Mouse (Mus musculus): ENCODE data around the gene Unc93b1.
A peak's percentile ranks its signal among the peaks of the same experiment; 100 is the strongest.

Gene Unc93b1

GRCm38 (mm10) chr19:3913692-3914091, 21.3 kb upstream of the Unc93b1 start:
- no peak for DNase-seq (ENCODE audit: low spot score in 2 of 2)

DNA sequence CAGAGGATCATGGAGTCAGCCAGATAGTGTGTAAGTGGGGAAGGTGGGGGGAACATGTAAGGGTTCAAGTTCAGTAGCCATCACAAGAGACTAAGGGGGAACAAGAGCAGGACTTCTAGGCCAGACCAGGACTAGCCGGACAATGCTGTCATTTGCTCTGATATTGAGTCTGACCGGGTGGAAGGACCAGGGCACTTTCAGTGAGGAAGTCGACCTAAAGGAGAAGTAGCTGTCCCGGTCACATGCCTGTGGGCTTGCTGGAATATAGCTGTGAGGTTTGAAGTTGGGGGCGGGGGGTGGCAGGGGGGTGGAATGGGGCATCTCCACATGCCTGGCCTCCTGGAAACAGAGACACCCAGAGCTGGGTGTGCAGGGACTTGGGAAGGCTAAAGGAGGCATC, 20.5 kb upstream of the Unc93b1 start:
- no peak for DNase-seq (ENCODE audit: low spot score in 2 of 2)

DNA sequence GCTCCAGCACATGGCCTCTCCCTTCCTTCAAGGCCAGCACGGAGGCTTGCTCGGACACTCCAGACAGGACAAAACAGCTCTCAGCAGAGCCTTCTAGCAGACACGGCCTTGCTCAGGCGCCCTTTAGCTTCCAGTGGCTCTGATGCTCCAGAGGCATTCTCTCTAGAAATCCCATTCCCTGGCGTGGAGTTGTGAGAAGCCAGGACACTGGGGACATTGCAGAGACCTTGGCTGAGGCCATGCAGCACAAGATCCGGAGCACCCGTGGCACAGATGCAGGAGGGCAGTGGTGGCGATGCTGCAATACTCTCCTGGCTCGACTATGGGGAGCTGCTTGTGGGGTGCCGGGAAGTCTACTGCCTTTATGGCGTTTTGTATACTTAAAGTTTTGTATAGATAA, 18.3 kb upstream of the Unc93b1 start:
- no peak for DNase-seq (ENCODE audit: low spot score in 2 of 2)

GRCm38 (mm10) chr19:3919928-3920327, 15.1 kb upstream of the Unc93b1 start:
- no peak for DNase-seq (ENCODE audit: low spot score in 2 of 2)

- no peak for DNase-seq (ENCODE audit: low spot score in 2 of 2)
Observed at GRCm38 (mm10) chr19:3922661-3923371, 12.2 kb upstream of the Unc93b1 start.

- DNase-seq (ENCODE audit: low spot score in 2 of 2), result no peak
Observed at GRCm38 (mm10) chr19:3923586-3923985, 11.4 kb upstream of the Unc93b1 start.

DNA sequence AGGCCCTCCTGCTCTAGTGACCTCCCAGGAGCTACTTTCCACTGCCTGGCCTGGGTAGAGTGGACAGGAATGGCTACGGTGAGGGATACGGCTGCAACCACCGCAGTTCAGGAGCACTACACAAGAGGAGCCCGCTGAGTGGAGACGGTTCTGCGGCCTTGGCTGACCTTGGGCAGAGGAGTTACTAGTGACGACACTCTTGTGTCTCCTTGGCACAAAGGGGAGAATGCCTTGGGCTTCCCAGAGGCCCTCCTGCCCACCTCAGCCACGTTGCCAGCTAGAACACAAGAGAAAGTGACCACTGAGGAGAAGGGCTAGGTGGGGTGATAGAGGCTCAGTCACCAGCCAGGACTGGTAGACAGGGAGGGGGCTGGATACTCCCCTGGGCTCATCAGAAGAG, 10.8 kb upstream of the Unc93b1 start:
- DNase-seq (ENCODE audit: low spot score in 2 of 2), result no peak

- DNase-seq (ENCODE audit: low spot score in 2 of 2), result no peak
Observed at GRCm38 (mm10) chr19:3924868-3925267, 10.1 kb upstream of the Unc93b1 start.

GRCm38 (mm10) chr19:3925859-3926258, 9.1 kb upstream of the Unc93b1 start:
- no peak for DNase-seq (ENCODE audit: low spot score in 2 of 2)

DNA sequence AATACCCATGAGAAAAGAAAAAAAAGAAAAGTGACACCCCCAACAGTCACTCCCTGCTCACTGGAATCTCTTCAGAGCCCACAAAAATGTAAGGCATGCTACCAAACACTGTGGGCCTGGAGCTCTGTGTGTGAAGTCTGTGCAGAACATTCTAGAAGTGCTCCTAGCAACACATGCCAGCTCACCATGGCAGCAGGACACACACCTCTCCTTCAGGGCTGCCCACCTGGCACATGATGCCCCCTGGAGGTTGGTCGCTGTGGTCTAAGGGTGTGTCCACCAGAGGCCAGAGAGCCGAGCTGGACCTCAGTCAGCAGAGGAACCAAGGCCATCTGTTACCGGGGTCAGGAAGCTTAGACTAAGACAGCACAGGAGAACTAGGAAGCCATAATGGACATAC, 8.7 kb upstream of the Unc93b1 start:
- no peak for DNase-seq (ENCODE audit: low spot score in 2 of 2)

GRCm38 (mm10) chr19:3926685-3927084, 8.3 kb upstream of the Unc93b1 start:
- no peak for DNase-seq (ENCODE audit: low spot score in 2 of 2)

DNA sequence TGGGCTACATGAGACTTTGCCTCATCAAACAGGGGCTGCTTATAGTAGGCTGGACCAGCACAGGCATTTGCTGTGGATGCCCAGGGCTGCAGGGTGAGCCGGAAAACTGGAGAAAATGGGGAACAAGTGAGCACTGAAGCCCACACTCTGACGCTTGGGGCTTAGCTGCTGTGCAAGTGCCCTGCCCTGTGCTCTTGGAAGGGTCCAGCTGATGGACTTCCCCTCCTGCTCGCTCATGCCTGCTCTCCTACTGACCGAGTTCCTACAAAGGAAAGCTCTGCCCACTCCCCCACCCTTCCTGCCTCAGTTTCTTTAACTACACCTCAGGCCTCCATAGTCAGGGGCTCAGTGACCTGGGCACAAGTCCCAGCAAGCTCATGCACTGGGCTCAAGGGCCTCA, 7.0 kb upstream of the Unc93b1 start:
- no peak for DNase-seq (ENCODE audit: low spot score in 2 of 2)

DNA sequence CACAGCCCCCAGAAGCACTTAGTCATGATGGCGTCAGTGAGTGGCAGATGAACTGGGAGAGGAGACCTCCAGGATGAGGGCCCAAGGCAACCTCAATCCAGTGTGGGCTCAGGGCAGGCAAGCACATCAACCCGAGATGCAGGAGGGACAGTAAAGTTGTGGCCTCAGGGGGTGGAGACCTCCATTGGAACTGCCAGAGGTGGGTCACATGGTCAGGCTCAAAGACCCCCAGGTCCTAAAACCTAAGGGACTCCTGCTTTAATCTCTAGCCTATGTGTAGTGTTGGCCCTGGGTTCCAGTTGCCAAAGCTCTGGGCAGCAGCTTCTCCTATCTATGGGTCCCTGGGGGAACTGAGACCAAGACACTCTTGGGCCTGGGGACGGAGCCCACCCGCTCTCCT, 6.2 kb upstream of the Unc93b1 start:
- no peak for DNase-seq (ENCODE audit: low spot score in 2 of 2)

DNA sequence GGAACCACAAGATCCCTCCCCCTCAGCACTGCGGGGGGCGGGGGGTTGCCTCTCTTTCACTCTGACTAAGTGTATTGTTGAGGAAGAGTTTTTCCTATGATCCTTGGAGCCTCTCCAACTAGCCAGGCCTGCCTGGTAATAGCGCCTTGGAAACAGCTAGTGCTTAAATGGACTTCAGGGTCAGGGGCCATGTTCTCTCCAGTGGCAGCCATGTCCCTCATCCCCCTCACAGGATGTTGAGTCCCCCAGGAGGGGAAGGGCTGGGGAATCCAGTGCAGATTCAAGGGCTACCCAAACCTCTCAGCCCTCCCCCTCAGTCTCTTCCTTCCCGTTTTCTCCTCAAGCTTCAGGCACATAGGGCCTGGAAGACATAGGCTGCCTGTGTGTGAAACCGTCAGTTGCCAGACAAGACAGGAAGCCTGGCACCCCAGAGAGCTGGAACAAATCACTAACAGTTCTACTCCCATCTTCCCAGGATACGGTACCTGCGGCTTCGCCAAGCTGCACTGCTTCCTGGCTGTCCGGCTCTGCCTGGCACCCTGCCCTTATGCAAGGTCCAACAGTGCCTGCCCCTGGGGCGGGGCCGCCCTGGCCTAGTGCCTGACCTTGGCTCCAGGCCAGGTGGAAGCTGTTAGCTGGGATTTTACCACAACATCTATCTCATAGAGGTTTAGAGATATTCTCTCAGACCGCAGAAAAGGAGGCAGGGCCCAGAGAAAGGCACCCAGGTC, 5.6 kb upstream of the Unc93b1 start, which contains the start of gene Aldh3b1:
Gene Aldh3b1 (minus strand): TSS at position 598 of the 731 bp plus-strand sequence.
- peak in 1 of 2 experiments; percentile 52 for DNase-seq (ENCODE audit: low spot score in 2 of 2)

GRCm38 (mm10) chr19:3930262-3931057, 4.5 kb upstream of the Unc93b1 start:
- DNase-seq (ENCODE audit: low spot score in 2 of 2), result no peak

DNA sequence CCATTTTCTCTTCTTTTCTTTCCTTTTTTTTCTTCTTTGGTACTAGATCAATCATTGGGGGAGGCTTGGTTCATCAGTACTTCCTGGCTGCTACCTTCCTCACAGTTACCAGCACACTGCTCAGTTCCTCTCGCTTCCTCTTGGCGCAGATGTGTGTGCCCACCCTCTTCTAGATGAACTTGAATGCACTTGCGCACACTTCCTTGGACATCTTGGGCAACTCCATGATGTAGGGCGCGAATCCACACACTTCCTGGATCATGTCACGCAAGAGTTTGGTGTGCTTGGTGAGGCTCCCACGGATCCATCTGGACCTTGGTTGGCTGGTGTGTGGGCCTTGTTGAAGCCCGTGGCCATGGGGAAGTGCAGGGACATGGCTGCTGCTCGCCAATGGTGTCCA, 3.3 kb upstream of the Unc93b1 start:
- no peak for DNase-seq (ENCODE audit: low spot score in 2 of 2)

GRCm38 (mm10) chr19:3935896-3936850, 1.2 kb downstream of the Unc93b1 start:
- DNase-seq (ENCODE audit: low spot score in 2 of 2), result no peak

DNA sequence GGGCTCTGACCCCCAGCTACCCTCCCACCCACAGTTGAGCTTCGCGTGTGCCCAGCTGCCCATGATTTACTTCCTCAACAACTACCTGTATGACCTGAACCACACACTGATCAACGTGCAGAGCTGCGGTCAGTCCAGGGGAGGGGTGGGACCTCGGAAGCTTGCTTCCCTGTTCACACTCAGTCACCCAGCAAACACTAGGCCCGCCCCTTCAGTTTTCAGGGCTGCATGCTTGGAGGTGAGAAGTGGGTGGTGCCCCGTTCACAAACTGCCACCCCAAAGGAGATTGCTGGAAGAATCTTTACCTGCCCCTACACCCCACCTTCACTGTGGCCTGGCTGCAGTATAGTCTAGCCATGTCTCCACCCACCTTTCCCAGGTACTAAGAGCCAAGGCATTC, 7.3 kb downstream of the Unc93b1 start:
- DNase-seq (ENCODE audit: low spot score in 2 of 2), result no peak

GRCm38 (mm10) chr19:3942986-3943735, 8.2 kb downstream of the Unc93b1 start:
- no peak for DNase-seq (ENCODE audit: low spot score in 2 of 2)

DNA sequence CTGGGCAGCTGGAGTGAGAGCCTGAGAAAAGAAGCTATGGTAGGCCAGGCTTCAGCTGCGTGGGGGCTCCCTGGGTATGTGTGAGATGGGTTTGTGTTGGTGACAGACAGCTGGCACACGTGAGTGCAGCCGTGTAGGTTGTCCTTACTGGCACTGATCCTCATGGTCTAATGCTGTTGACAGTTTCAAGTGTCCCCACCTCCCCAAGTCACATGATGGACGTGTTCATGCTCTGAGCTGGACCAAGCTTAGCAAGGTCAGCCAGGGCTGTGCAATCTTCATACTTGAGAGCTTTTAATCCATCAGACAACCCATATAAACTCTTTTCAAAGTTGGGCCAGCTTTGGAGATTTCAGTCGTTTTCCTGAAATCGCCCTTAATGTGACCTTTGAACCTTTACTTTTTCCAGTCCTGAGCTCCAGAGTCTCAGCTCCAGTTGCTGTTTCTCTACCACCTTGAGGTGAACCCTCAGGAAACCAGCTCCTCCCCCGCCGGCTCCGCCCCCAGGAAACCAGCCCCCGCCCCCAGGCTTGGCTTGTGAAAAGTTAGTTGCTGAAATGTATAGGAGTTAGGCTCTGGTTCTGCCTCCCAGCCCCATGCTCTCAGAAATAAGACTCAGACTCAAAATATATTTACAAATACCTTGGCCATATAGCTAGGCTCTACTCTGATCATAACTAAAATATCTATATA, 11.0 kb downstream of the Unc93b1 start:
- no peak for DNase-seq (ENCODE audit: low spot score in 2 of 2)
